Mouse (Mus musculus): ENCODE data around the gene 4930590J08Rik. TPM values are rescaled to one million over a fixed set of nuclear protein-coding genes. Genes with fewer than 3 reads are reported as not detected.

4930590J08Rik gene
- total and polyA plus RNA-seq, 3 experiments, result 0.33 to 0.42 TPM; not detected in 1

DNA sequence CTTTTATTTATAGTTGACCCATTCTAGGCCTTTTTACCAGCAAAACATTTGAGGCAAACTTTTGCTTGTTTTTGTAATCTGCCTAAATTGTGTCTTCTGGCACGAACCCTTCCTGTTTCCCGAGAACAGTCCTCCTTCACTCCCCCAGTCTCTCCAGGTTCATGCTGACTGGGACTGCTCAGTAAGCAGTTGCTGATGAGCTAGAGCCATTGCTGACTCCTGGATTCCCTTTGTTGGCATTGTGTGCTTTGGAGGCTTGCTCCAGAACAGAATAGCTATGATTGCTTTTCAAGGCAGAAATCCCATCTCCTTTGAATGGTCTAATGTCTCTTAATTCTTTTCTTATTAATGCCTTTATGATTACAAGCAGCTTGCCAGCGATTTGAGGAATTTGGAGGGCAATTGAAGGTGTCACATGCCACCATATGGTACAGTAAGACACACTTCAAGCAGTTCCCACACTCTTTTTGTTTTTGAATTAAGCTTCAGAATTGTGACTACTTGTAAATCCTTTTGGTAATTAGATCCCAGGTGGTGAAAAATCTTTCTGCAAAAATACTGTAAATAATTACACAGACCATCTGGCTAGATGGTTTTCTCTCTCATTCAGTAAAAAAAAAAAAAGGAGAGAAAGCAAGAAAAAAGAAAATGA, 13.2 kb upstream of the 4930590J08Rik start:
- H3K9ac ChIP-seq (ENCODE audit: control insufficient read depth, low read depth, low read length, poor library complexity, severe bottlenecking), result no peak overlapping the region
- peaks cover 0 to 25% of the 10 kb centered on the region in 2 experiments; a peak in 2 of 4 replicates for H3K36me3 ChIP-seq (ENCODE audit: control insufficient read depth in 1 of 2, insufficient read depth in 2 of 2, low read length in 2 of 2)
- DNase-seq (ENCODE audit: low read depth, low spot score), result no peak
- H3K79me2 ChIP-seq (ENCODE audit: control insufficient read depth, insufficient read depth, low read length, poor library complexity), result no peaks in the 10 kb centered on the region
- H3K4me1 ChIP-seq (ENCODE audit: control insufficient read depth in 1 of 2, insufficient read depth in 2 of 2, low read length in 2 of 2), result no peaks in the 10 kb centered on the region
- H3K4me3 ChIP-seq (ENCODE audit: control insufficient read depth in 1 of 2, insufficient read depth in 1 of 2, low read depth in 2 of 2, low read length in 2 of 2), result no peak overlapping the region
- H3K27ac ChIP-seq (ENCODE audit: control insufficient read depth, low read depth, low read length), result no peak overlapping the region
- TF ChIP-seq TAL1 (IDR thresholded peaks at IDR 0.05; ENCODE audit: low read length) (no peak), EP300 (IDR thresholded peaks at IDR 0.05; ENCODE audit: low read depth in 1 of 2, low read length in 2 of 2) (no peak), SMC3 (IDR thresholded peaks at IDR 0.05; ENCODE audit: low read depth, low read length) (no peak), ELF1 (IDR thresholded peaks at IDR 0.05; ENCODE audit: low read depth, low read length) (no peak), KAT2A (conservative IDR thresholded peaks at IDR 0.05; ENCODE audit: low read depth, low read length) (no peak)
- no peaks in the 10 kb centered on the region for H3K9me3 ChIP-seq (replicated peaks; ENCODE audit: insufficient read depth, low read length)
- no peaks in the 10 kb centered on the region for H3K27me3 ChIP-seq (ENCODE audit: control insufficient read depth in 1 of 2, insufficient read depth in 2 of 2, low read length in 2 of 2)

GRCm38 (mm10) chr6:91890615-91891014, 12.0 kb upstream of the 4930590J08Rik start:
- H3K4me3 ChIP-seq (ENCODE audit: control insufficient read depth in 1 of 2, insufficient read depth in 1 of 2, low read depth in 2 of 2, low read length in 2 of 2), result no peak overlapping the region
- no peaks in the 10 kb centered on the region for H3K79me2 ChIP-seq (ENCODE audit: control insufficient read depth, insufficient read depth, low read length, poor library complexity)
- peaks cover 0 to 19% of the 10 kb centered on the region in 2 experiments; a peak in 2 of 4 replicates for H3K36me3 ChIP-seq (ENCODE audit: control insufficient read depth in 1 of 2, insufficient read depth in 2 of 2, low read length in 2 of 2)
- H3K9me3 ChIP-seq (replicated peaks; ENCODE audit: insufficient read depth, low read length), result no peaks in the 10 kb centered on the region
- no peaks in the 10 kb centered on the region for H3K27me3 ChIP-seq (ENCODE audit: control insufficient read depth in 1 of 2, insufficient read depth in 2 of 2, low read length in 2 of 2)
- no peak overlapping the region for H3K27ac ChIP-seq (ENCODE audit: control insufficient read depth, low read depth, low read length)
- H3K9ac ChIP-seq (ENCODE audit: control insufficient read depth, low read depth, low read length, poor library complexity, severe bottlenecking), result no peak overlapping the region
- no peaks in the 10 kb centered on the region for H3K4me1 ChIP-seq (ENCODE audit: control insufficient read depth in 1 of 2, insufficient read depth in 2 of 2, low read length in 2 of 2)
- TF ChIP-seq CHD1 (IDR thresholded peaks at IDR 0.05; ENCODE audit: low read depth, low read length), result no peak
- no peak for TF ChIP-seq USF1 (IDR thresholded peaks at IDR 0.05; ENCODE audit: low read depth, low read length)
- TF ChIP-seq ETS1 (IDR thresholded peaks at IDR 0.05; ENCODE audit: low read depth, low read length), result no peak
- TF ChIP-seq CTCF (IDR thresholded peaks at IDR 0.05 in 2 of 3, conservative IDR thresholded peaks at IDR 0.05 in 1 of 3; ENCODE audit: control insufficient read depth in 1 of 3, insufficient read depth in 1 of 3, low read depth in 2 of 3, low read length in 3 of 3, poor library complexity in 1 of 3, severe bottlenecking in 1 of 3), result no peak
- no peak for TF ChIP-seq MEF2A (IDR thresholded peaks at IDR 0.05; ENCODE audit: extremely low read depth, insufficient replicate concordance, low read depth, low read length, poor library complexity, severe bottlenecking)
- TF ChIP-seq SIN3A (IDR thresholded peaks at IDR 0.05; ENCODE audit: low read length), result no peak
- TF ChIP-seq BHLHE40 (IDR thresholded peaks at IDR 0.05; ENCODE audit: borderline replicate concordance, low read depth, low read length), result no peak
- DNase-seq (ENCODE audit: low read depth, low spot score), result no peak

DNA sequence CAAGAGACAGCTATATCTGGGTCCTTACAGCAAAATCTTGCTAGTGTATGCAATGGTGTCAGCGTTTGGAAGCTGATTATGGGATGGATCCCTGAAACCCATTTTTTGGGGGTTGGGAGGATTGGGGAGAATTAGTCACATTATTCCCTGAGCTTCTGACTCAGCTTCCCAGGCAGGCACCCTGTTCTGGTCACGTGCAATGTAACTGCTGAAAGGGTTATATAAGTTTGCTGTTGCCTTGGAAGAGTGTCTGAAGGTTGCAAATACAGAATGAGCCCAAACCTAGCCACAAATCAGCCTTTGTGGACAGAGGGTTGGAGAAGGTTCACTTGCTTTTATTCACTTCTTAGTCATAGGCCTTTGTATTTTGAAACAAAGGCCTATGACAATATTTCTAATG, 10.8 kb upstream of the 4930590J08Rik start:
- DNase-seq (ENCODE audit: low read depth, low spot score), result no peak
- Histone ChIP-seq H3K36me3 (ENCODE audit: control insufficient read depth in 1 of 2, insufficient read depth in 2 of 2, low read length in 2 of 2) (peaks cover 0 to 18% of the 10 kb centered on the region in 2 experiments; a peak in 2 of 4 replicates), H3K4me3 (ENCODE audit: control insufficient read depth in 1 of 2, insufficient read depth in 1 of 2, low read depth in 2 of 2, low read length in 2 of 2) (no peak overlapping the region), H3K27me3 (ENCODE audit: control insufficient read depth in 1 of 2, insufficient read depth in 2 of 2, low read length in 2 of 2) (no peaks in the 10 kb centered on the region), H3K27ac (ENCODE audit: control insufficient read depth, low read depth, low read length) (no peak overlapping the region), H3K79me2 (ENCODE audit: control insufficient read depth, insufficient read depth, low read length, poor library complexity) (no peaks in the 10 kb centered on the region), H3K9ac (ENCODE audit: control insufficient read depth, low read depth, low read length, poor library complexity, severe bottlenecking) (no peak overlapping the region), H3K9me3 (replicated peaks; ENCODE audit: insufficient read depth, low read length) (no peaks in the 10 kb centered on the region), H3K4me1 (ENCODE audit: control insufficient read depth in 1 of 2, insufficient read depth in 2 of 2, low read length in 2 of 2) (no peaks in the 10 kb centered on the region)
- TF ChIP-seq MEF2A (IDR thresholded peaks at IDR 0.05; ENCODE audit: extremely low read depth, insufficient replicate concordance, low read depth, low read length, poor library complexity, severe bottlenecking) (no peak), POLR2A (IDR thresholded peaks at IDR 0.05; ENCODE audit: control insufficient read depth in 1 of 2, insufficient read depth in 1 of 2, low read depth in 1 of 2, low read length in 2 of 2, poor library complexity in 1 of 2) (no peak), RCOR1 (IDR thresholded peaks at IDR 0.05; ENCODE audit: low read depth, low read length) (no peak), CHD2 (IDR thresholded peaks at IDR 0.05; ENCODE audit: low read length) (no peak), KAT2A (conservative IDR thresholded peaks at IDR 0.05; ENCODE audit: low read depth, low read length) (no peak), ELF1 (IDR thresholded peaks at IDR 0.05; ENCODE audit: low read depth, low read length) (no peak), SIN3A (IDR thresholded peaks at IDR 0.05; ENCODE audit: low read length) (no peak), ETS1 (IDR thresholded peaks at IDR 0.05; ENCODE audit: low read depth, low read length) (no peak)
